Mouse (Mus musculus) ovary, postnatal 10 days (tissue): ENCODE data around the gene Sf3b1.
A peak's percentile ranks its signal among the peaks of the same experiment; 100 is the strongest.
"Not testable (repeated sequence)": the region's sequence is repeated elsewhere in the genome, so short reads cannot be mapped to it uniquely, and the experiment has no call there.

Source experiments
- DNase-seq: peaks from one replicate; pipeline ENCODE4 v3.0.0; 2022; ENCODE audit warnings: low spot score

Gene Sf3b1

DNA sequence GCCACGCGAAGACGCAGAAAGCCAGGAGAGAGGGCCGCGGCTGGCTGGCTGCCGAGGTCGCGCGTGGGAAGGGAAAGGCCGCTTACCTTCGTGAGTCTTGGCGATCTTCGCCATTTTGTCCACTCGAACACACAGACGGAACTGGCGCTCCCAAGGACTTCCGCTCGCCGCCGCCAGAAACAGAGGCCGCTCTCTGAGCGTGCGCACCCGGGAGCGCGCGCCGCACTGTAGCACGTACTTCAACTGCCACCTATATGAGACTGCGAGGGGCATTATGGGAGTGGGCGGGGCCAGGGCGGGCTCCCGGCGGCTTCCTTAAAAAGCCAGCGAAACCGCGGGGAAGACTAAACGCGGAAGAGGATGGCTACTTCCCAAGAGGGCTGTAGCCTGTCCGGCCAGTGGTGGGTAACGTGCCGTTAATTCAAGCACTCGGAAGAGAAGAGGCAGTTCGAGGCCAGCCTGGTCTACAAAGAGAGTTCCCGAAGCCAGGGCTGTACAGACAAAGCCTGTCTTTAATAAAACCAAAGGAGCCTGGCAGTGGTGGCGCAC is at the start of gene Sf3b1:
Sf3b1 (minus strand) TSS at position 229 of the 549 bp plus-strand sequence.
- DNase-seq: peak; percentile 85

DNA sequence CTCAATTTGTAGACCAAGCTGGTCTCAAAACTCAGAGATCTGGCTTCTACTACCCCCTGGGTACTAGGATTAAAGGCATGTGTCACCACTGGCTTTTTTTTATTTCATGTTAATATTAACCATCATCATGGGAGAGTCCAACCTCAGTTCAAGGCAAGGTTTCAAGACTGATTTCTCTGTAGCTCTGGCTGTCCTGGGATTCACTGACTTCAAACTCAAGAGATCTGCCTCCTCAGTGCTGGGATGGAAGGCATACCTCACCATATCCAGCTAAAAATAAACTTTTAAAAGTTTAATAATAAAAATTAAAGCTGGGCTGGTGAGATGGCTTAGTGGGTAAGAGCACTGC is 49.1 kb upstream of the Sf3b1 start:
- DNase-seq: no peak

DNA sequence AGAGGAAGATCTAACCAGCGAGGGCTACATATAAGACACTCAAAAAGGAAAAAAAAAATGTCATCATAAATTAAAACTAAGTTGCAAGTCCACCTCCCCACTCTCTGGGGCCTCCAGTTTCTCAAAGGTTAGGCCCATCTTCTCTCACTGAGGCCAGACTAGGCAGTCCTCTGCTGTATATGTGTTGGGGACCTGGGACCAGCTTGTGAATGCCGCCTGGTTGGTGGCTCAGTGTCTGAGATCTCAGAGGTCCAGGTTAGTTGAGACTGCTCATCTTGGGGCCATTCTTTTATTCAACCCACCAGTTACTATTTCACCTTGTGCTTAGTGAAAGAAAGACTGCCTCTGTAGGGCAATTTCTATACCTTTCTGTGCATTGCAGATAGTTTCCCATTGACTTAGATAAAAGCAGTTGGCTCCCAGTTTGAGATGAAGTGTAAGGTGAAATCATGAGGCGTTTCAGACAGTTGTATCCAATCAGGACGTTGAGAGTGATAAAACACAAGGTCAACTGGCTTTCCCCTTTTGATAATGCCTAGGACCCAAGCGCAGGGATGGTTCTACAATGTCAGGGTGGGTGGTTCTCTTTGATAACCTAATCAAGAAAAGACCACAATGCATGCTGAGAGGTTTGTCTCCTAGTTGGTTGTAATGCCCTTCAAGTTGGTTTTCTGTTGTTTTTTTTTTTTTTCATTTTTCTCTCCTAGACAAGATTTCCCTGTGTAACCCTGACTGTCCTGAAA is 48.5 kb upstream of the Sf3b1 start:
- no peak for DNase-seq

DNA sequence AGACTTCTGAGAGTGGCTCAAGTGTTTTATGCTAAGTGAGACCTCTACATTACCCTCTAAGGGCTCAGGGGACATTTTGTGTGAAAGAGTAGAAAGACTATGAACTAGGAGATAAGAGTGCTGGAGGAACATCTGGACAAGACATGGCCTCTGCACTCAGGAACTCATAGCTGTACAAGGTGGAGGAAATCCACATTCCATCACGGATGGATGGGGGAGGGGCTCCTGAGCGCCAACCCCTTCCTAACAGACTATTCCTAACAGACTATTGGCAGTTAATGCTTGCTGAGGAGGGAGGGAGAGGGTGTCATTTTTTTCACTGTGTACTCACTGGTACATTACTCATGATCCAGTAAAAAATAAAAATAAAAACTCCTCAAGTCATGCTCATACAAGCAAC is 47.5 kb upstream of the Sf3b1 start:
- no peak for DNase-seq

DNA sequence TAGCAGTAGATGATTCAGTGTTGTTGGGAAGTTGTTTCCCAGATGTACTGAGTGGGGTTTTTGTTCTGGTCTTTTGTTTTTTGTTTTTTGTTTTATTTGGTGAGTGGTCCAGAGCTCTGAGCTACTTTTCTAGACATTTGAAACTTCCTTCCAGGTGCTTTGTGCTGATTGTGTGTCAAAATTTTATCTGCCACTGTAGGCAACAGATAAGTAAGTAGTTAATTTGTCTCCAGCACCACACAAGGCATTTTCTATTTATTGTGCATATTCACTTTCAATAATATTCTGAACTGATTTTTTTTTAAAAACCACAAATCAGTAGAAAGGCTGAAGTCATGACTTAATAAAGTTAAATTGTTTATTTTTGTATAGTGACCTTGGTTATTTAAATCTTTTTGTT is 45.0 kb upstream of the Sf3b1 start:
- DNase-seq: not testable (repeated sequence)

DNA sequence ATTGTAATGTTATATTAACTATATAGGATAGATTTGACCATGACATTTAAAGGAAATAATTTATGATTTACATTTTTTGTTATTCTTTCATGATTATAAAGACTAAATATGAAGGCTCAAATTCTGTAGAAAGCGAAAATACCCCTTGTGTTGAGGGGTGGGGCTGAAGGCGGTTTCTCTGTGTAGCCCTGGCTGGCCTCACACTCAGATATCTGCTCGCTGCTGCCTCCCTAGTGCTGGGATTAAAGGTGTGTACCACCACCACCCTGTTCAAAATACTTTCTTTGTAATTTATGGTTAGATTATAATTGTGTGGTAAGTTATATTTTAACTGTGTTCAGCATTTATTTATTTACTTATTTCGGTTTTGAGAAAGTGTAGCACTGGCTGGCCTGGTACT is 34.5 kb upstream of the Sf3b1 start:
- DNase-seq: no peak

DNA sequence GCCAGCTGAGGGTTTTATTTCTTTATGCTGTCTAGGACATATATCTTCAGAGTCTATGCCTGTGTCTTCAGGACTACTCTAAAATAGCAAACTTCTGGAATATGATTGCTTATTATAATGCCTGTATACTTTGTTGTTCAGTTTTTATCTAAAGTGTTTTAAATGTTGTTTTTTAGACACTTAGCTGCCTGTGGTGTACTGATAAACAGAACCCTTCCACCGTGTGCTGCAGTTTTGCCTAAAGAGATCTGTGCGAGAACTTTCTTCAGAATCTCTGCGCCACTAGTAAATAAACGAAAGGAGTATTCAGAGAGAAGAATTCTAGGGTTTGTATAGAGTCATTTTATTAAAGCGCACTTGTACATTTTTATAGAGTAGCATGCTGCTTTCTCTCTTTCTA is 33.8 kb upstream of the Sf3b1 start:
- no peak for DNase-seq

DNA sequence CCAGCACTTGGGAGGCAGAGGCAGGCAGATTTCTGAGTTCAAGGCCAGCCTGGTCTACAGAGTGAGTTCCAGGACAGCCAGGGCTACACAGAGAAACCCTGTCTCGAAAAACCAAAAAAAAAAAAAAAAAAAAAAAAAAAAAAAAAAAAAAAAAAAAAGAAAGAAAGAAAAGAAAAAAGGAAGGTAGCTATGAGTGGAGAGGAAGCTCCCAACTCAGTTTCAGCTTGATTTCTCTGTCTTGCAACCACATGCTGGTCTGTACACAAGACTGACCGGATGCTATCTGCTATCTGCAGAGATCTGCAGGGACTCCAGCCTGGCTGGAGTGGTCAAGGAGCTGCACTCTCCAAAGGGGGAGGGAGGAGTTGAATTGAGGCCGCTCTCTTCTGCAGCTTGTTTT is 31.1 kb upstream of the Sf3b1 start:
- DNase-seq: not testable (repeated sequence)

DNA sequence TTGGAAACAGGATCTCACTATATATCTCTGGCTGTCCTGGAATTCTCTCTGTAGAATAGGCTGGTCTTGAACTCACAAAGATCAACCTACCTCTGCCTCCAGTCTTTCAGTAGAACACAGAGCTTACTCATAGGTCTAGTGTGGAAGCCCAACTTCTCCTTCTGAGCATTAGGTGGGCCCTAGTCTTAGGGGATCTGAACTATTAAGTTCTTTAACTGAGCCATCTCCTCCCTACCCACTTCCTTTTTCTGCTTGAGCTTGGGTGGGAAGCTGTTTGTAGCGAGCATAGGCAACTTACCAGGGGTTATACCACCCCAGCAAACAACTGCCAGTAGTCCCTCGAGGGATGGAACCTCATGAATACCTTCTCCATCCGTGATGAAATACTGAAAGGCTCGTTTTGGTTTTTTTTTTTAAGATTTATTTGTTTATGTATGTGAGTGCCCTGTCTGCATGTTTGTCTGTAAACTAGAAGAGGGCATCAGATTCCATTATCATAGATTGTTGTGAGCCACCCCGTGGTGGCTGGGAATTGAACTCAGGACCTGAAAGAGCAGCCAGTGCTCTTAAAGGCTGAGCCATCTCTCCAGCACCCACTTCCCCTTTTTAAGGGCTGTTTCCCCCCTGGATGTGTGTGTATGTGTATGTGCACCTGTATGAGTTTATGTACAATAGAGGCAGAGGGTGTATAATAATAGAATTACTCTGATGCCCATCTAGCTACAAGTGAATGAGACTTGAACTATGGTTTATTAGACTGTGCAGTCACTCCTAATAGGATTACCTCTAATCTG is 28.2 kb upstream of the Sf3b1 start:
- DNase-seq: no peak

DNA sequence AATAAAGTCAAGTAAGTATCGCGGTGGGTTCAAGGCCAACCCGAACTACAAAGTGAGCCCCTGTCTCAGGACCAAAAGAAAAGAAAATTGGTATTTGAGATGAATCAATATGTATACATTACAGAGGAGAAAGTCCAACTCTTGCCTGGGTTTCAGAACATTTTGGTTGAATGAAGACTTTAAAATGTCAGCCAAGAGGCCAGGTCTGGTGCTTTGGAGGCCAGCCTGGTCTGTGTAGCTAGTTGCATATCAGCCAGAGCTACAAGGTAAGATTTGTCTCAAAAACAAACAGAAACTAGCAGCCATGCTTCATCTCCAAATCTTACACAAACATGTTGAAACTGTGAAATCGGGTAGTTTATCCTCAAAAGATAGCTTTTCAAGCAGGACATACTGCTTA is 26.3 kb upstream of the Sf3b1 start:
- DNase-seq: no peak

DNA sequence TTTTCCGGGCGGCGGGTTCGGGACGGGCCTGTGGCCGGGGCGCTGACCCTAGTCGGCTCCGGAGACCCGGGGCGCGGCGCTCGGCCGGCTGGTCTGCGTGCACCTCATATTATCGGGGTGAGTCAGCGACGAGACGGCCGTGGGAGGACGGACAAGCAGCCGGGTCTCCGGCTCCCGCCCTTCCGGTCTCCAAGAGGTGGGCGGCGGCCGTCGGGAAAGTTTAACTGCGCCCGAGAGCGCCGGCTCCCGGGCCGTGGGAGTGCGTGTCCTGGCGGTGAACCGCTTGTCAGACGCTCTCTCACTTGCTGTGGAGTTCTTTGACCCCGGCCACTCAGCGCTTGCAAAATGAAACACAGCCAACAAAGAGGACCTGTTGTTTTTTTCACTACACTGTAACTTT is 25.7 kb upstream of the Sf3b1 start:
- DNase-seq: no peak

DNA sequence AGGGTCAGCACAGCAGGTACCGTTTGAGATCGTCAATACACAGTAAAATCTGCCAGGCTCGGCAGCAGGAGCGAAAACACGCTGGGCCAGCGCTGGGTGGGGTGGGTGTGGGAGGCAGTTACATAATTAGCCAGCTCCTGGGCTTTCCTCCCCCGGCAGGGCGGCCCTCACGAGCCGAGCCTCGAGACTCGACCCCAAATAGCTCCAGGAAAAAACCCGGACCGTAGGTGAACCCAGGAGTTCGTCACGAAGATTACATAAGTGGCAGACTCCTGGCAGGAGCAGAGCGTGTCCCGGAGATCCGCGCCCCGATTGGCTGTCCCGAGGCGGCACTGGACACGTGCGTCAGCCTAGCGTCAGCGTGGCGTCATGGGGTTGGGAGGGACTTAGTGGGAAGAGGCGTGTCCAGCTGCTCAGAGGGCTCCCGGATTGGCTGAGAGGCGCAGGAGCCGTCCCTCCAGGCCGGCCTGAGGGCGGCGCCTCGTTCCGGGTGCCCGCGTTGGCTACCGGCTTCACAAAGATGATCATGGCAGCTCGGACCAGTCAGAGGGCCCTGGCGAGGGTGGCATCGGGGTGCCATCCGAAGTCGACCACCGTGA is 25.2 kb upstream of the Sf3b1 start, which contains the start of gene Coq10b:
Coq10b (plus strand) TSS at position 416 of the 599 bp plus-strand sequence.
- DNase-seq: peak; percentile 95

DNA sequence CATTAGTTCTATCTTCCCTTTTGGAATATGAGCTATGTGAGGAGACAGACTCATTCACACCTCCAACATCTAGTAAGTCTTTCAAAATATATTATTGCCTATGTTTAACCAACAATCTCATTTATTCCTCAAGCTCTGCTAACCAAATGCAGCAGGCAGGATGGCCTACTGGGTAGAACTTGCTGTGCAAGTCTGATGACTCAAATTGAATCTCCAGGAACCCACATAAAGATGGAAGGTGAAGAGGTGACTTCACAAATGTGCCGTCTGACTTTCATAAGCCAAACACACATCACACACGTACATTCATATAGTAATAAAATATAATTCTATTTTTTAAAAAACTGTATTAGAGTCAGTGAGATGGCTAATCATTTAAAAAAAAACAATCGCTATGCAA is 24.4 kb upstream of the Sf3b1 start:
- DNase-seq: no peak

DNA sequence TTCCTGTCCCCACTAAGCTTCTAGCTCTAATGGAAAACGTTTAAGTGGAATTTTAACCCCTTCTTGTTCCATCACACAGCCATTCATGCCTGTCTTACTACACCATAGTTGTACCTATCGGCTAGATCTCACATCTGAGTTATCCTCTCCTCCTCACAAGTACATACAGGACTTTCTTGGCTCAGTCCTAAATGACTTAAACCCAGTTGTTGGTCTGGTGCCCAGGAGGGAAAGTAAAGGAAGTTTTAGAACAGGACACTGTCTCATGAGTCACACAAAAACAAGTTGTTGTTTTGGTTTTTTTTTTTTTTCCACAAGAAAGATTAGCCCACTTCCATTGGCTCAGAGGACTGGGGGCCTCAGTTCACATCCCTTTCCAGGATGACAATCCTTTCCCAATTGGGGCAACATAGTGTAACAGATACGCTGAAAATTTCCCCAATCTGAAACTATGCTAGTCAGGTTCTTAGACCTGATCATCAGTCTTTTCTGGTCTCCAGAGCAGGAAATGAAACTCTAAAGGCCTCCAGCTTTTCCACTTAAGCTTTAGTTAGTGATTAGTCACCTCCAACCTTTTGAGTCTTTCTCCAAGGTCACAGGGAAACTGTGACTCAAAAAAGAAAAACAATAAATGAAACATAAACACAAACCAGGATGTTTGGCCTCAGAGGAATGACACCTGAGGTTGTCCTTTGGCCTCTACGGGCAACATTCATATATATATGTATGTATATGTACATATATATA is 21.7 kb upstream of the Sf3b1 start:
- DNase-seq: no peak

DNA sequence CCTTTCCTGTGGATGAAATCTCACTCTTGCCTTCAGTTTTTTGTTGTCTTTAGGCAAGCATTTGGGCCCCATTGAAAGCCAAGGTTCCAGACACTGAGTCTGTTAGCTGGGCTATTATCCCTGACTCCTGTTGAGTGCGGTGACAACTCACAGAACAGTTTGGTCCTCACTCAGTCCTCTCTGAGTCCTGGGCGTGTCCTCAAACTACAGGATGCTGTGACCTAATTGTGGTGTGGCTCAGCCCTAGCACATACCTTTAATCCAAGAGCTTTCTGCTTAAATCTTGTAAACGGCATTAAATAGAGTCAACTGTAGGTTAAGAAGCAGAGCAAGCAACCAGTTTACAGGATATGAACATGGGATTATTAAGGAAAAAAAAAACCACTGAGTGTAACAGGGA is 15.9 kb upstream of the Sf3b1 start:
- no peak for DNase-seq

DNA sequence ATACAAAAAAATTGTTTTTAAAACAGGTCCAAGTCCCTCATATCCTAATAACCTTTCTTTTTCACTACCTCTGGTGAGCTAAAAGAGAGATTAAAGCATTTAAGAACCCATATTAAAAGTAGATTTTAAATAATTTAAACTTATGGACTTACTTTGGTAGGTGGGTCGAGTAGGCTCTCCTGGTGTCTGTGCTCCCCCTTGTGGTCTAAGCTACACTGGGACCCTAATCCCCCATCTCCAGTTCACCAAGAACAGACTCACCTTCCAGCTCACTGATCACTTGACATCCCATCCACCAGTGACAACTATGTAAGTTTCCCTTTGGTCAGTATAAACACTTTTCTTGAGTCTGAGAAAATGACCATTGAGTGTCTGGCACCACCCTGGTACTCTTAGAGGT is 15.0 kb upstream of the Sf3b1 start:
- no peak for DNase-seq

DNA sequence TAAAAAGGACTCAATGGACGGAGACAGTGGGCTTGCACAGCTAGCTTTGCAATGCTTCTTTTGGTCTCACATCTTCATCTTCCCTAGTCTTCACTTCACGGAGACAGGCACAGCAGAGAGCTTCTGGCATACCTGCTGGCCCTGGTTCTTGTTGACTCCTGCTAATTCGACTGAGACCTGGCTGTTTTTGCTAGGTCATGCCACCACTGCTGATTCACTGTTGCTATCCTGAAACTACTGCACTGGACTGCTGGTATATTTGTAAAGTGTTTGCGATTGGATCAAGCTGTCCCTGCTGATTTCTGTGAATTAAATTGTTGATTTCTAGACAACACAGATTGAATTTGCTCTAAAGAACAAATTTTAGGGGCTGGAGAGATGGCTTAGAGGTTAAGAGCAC is 14.4 kb upstream of the Sf3b1 start:
- no peak for DNase-seq

DNA sequence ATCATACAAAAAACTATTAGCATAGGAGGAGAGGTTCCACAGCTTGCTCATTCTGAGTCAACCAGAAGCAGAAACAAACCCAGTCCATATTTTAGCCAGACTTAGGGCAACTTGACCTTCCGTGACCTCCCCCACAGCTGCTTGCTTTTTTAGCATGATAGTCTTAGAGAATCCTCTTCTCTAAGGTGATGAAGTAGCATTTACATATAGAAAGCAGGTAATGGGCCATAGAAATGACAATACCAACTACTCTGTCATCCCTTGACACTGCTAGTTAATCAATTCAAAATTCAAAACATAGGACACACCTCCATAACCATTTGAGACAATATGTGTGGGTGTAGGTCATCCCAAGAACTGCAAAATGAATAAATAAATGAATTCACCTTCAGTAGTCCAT is 12.7 kb upstream of the Sf3b1 start:
- no peak for DNase-seq

DNA sequence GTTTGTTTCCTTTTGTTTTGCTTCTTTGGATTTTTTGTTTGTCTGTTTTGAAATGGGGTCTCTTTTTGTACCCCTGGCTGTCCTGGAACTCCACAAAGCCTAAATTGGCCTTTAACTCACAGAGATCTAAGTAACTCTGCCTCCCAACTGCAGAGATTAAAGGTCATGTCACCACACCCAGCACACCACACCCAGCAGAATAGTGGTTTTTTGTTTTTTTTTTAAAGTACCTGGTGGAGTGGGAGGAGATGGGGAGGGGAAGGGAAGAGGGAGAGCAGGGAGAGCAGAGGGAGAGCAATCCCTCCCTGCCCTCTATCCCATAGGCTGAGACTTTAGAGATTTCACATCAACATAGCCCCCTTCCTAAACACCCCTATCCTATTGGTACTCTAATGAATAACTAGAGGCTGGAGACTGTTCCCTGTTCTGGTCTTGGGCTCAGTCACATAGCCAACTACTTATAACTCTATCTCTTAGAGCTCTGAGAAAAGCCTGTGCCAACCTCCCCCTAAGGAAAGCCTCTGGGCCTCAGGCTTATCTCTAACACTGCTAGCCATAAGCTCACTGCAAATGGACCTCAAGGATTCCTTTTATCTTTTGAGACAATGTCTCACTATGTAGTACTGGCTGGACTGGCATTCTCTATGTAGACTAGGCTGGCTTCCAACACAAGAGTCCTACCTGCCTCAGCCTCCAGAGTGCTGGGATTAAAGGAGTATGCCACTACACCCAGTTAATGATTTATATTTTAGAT is 3.9 kb upstream of the Sf3b1 start:
- DNase-seq: no peak

DNA sequence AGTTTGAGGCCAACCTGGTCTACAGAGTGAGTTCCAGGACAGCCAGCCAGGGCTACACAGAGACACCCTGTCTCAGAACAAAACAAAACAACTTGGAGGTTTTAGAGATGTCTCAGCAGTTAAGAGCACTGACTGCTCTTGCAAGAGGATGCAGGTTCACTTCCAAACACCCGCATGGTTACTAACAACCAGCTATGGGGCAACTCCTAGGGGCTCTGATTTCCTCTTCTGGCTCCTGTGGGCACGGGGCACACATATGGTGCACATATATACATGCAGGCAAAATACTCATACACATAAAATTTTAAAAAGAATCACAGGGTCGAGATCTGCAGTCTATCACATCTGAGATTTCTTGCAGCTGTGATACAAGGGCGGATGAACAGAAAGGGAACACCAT is 2.2 kb upstream of the Sf3b1 start:
- DNase-seq: no peak

DNA sequence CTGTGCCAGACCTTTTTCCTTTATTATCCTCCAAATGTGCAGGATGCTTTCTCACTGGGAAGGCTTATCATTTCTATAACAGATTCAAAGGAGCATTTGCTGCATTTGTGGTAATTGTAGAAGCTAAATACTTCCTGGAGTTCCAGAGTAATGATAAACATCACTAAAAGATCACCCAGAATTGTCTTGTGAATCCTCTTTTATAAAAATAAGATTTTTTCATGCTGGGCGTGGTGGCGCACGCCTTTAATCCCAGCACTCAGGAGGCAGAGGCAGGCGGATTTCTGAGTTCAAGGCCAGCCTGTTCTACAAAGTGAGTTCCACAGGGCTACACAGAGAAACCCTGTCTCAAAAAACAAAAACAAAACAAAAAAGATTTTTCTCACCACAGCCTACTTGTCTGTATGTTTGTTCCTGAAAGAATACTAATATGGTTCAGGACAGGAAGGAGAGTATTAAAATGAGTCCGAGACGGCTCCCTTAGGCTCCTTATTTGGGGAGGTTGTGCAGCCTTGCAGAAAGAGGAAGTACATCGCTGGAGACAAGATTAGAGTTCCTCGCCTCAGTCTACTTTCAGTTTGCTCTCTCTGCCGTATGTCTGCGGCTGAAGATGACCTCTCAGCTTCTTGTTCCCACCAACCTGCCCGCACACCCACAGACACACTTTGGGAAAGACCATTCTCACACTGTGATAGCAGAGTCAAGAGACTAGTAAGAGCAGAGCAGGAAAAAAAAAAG is 1.4 kb upstream of the Sf3b1 start:
- DNase-seq: no peak
